Mouse (Mus musculus) adipose tissue, adult 10 weeks (tissue): ENCODE data around the gene Gzmn. TPM values are rescaled to one million over a fixed set of nuclear protein-coding genes. Genes with fewer than 3 reads are reported as not detected.

Experiments
- polyA plus RNA-seq: library from polyadenylated mRNA; stranded (reverse); fragments of 350-450 nt; fragmentation: Illumina TruSeq; extraction: RNeasy Lipid Tissue Mini Kit (QIAGEN cat#74804); gene quantifications from one replicate; pipeline ENCODE4 v1.2.3, GENCODE M21; 2014; ENCODE audit warnings: low read depth, low replicate concordance

Gene Gzmn
- 0.35 TPM for polyA plus RNA-seq

GRCm38 (mm10) chr14:56174499-56174898, at the start of gene Gzmn:
Gene Gzmn (minus strand): TSS chr14:56174599.

GRCm38 (mm10) chr14:56211317-56211716, 36.9 kb upstream of the Gzmn start, which contains the start of gene Gzmf:
Gene Gzmf (minus strand): TSS chr14:56211417.

GRCm38 (mm10) chr14:56159479-56159878, 14.9 kb downstream of the Gzmn start, which contains the start of gene Gzmg:
Gene Gzmg (minus strand): TSS chr14:56159579.

GRCm38 (mm10) chr14:56132508-56132907, 41.9 kb downstream of the Gzmn start, which contains the start of gene Gzmd:
Gene Gzmd (minus strand): TSS chr14:56132608.

GRCm38 (mm10) chr14:56120525-56120924, 53.9 kb downstream of the Gzmn start, which contains the start of gene Gzme:
Gene Gzme (minus strand): TSS chr14:56120625.

Other genes with a start within 250 kb of the Gzmn start
- gene Cma1, start 229.9 kb downstream of the Gzmn start, polyA plus RNA-seq = 7.3 TPM
- not detected for gene Cma2, start 223.6 kb downstream of the Gzmn start, polyA plus RNA-seq
- not detected for gene Mcpt1, start 156.6 kb downstream of the Gzmn start, polyA plus RNA-seq
- not detected for gene Mcpt9, start 144.1 kb downstream of the Gzmn start, polyA plus RNA-seq
- not detected for gene Mcpt2, start 132.6 kb downstream of the Gzmn start, polyA plus RNA-seq
- 7.4 TPM for gene Mcpt4, start 112.3 kb downstream of the Gzmn start, polyA plus RNA-seq
- gene Mcpt8, start 89.3 kb downstream of the Gzmn start, polyA plus RNA-seq = not detected
- not detected for gene Ctsg, start 72.0 kb downstream of the Gzmn start, polyA plus RNA-seq
- not detected for gene Gzme, start 54.0 kb downstream of the Gzmn start, polyA plus RNA-seq
- not detected for gene Gzmd, start 42.0 kb downstream of the Gzmn start, polyA plus RNA-seq
- not detected for gene Gzmg, start 15.0 kb downstream of the Gzmn start, polyA plus RNA-seq
- gene Gzmf, start 36.8 kb upstream of the Gzmn start, polyA plus RNA-seq = not detected
- 0.76 TPM for gene Gzmc, start 60.1 kb upstream of the Gzmn start, polyA plus RNA-seq
- gene Gzmb, start 87.7 kb upstream of the Gzmn start, polyA plus RNA-seq = 1.4 TPM
- 0.50 TPM for gene Atp12a, start 190.5 kb upstream of the Gzmn start, polyA plus RNA-seq
- gene Rnf17, start 228.0 kb upstream of the Gzmn start, polyA plus RNA-seq = 2.8 TPM